ENCODE assay signal across 10 mouse cellular contexts in genomic region chr5:135000751-135001150, GRCm38 (mm10). TPM values are rescaled to one million over a fixed set of nuclear protein-coding genes. Genes with fewer than 3 reads are reported as not detected.
DNase-seq lines count a peak whose midpoint lies in the region; ATAC-seq lines count a peak whose summit lies in the region.
"Had no signal": no experiment of that assay in that cellular context is flagged by ENCODE, and none has a peak within 500 bp of the region (broad histone marks: within the 10 kb centered on the region; RNA-seq: fewer than 3 reads in every experiment).

No protein-coding gene starts in this region.

- peak overlapping the region; percentile 58 for H3K27ac ChIP-seq in intestine, embryonic 15.5 days
- peak overlapping the region; percentile 62 for H3K27ac ChIP-seq in stomach, embryonic 16.5 days (ENCODE audit: low read length)
- H3K27ac ChIP-seq: gastrocnemius, adult 2 months; liver, embryonic 15.5 days had no signal

- ATAC-seq in megakaryocyte, adult 5-6 weeks (ENCODE audit: poor library complexity, severe bottlenecking), result no peak
- ATAC-seq in erythroid progenitor cell, adult 5-6 weeks (replicated peaks; ENCODE audit: low FRiP score, poor library complexity, severe bottlenecking), result 0 out of 2 replicates have a peak, but pooled peaks have one; percentile 15
- ATAC-seq in intestine, embryonic 15.5 days, result peak; percentile 32
- no peak for ATAC-seq in stomach, embryonic 16.5 days (ENCODE audit: insufficient read depth, low FRiP score)
- ATAC-seq: Patski had no signal

- H3K36me3 ChIP-seq in megakaryocyte, embryonic 14.5 days (replicated peaks; ENCODE audit: low read length), result no peaks in the 10 kb centered on the region
- no peaks in the 10 kb centered on the region for H3K36me3 ChIP-seq in intestine, embryonic 15.5 days
- H3K36me3 ChIP-seq in stomach, embryonic 16.5 days (ENCODE audit: control insufficient read depth, insufficient read depth, low read length), result no peaks in the 10 kb centered on the region
- H3K36me3 ChIP-seq: liver, embryonic 15.5 days had no signal

- H3K27me3 ChIP-seq in megakaryocyte, embryonic 14.5 days (replicated peaks), result peaks cover 39% of the 10 kb centered on the region
- H3K27me3 ChIP-seq in intestine, embryonic 15.5 days (replicated peaks), result no peaks in the 10 kb centered on the region
- H3K27me3 ChIP-seq in stomach, embryonic 16.5 days (ENCODE audit: control insufficient read depth, insufficient read depth, low read length), result no peaks in the 10 kb centered on the region
- H3K27me3 ChIP-seq: Patski had no signal

- 55% methylated on average over 16 of the region's 16 CpGs for WGBS in intestine, embryonic 15.5 days
- WGBS in stomach, embryonic 16.5 days, result 57% methylated on average over 16 of the region's 16 CpGs

- DNase-seq in frontal cortex, postnatal 10 days (ENCODE audit: low spot score in 2 of 2), result no peak
- no peak for DNase-seq in heart, adult 9 months (ENCODE audit: low spot score in 2 of 2)
- DNase-seq: gastrocnemius, adult 2 months had no signal

- peaks cover 10% of the 10 kb centered on the region; the same call in 1 of the 2 replicates for H3K4me1 ChIP-seq in megakaryocyte, embryonic 14.5 days
- H3K4me1 ChIP-seq in intestine, embryonic 15.5 days (replicated peaks), result peaks cover 15% of the 10 kb centered on the region
- peaks cover 6% of the 10 kb centered on the region; the same call in 1 of the 2 replicates for H3K4me1 ChIP-seq in stomach, embryonic 16.5 days (ENCODE audit: control insufficient read depth, insufficient read depth, low read length)

- peak overlapping the region; percentile 38 for H3K4me2 ChIP-seq in intestine, embryonic 15.5 days (replicated peaks)
- peak overlapping the region; percentile 31 for H3K4me2 ChIP-seq in stomach, embryonic 16.5 days (ENCODE audit: low read depth, low read length)
- H3K4me2 ChIP-seq: liver, embryonic 15.5 days had no signal

- no peak overlapping the region for H3K9ac ChIP-seq in intestine, embryonic 15.5 days
- peak overlapping the region; percentile 1; the same call in 1 of the 2 replicates for H3K9ac ChIP-seq in stomach, embryonic 16.5 days (ENCODE audit: low read length)
- H3K9ac ChIP-seq: liver, embryonic 15.5 days had no signal

- H3K4me3 ChIP-seq in megakaryocyte, embryonic 14.5 days (replicated peaks), result peak overlapping the region; percentile 43
- H3K4me3 ChIP-seq in intestine, embryonic 15.5 days (replicated peaks), result no peak overlapping the region
- H3K4me3 ChIP-seq in stomach, embryonic 16.5 days (replicated peaks; ENCODE audit: low read length), result no peak overlapping the region
- H3K4me3 ChIP-seq: gastrocnemius, adult 2 months; liver, embryonic 15.5 days had no signal

- H3K9me3 ChIP-seq in megakaryocyte, embryonic 14.5 days, result no peaks in the 10 kb centered on the region
- no peaks in the 10 kb centered on the region for H3K9me3 ChIP-seq in intestine, embryonic 15.5 days
- no peaks in the 10 kb centered on the region for H3K9me3 ChIP-seq in stomach, embryonic 16.5 days (replicated peaks; ENCODE audit: control insufficient read depth, low read length)
- H3K9me3 ChIP-seq: liver, embryonic 15.5 days had no signal

RNA-seq across cellular contexts. Expression of gene Abhd11, which starts 8.2 kb away (rescaled TPM):
- 23.7 and 34.3 TPM in 2 replicates for polyA plus RNA-seq in megakaryocyte, embryonic 14.5 days (2012; ENCODE audit: insufficient read depth, low replicate concordance)
- 52.5 and 55.0 TPM in 2 replicates for total RNA-seq in megakaryocyte, adult 5-6 weeks (2015)
- 22.9 and 32.7 TPM in 2 replicates for total RNA-seq in megakaryocyte, adult 5-6 weeks (2017)
- total RNA-seq in erythroid progenitor cell, adult 5-6 weeks (2015; ENCODE audit: low replicate concordance), result 15.9 and 29.8 TPM in 2 replicates
- total RNA-seq in erythroid progenitor cell, adult 5-6 weeks (2017; ENCODE audit: low replicate concordance), result 3.9 and 4.3 TPM in 2 replicates
- polyA plus RNA-seq in intestine, embryonic 15.5 days (2015; fragmentation: Nextera tagmentation; extraction: Ambion mirVana), result 96.0 and 101 TPM in 2 replicates
- polyA plus RNA-seq in stomach, embryonic 16.5 days (2015; fragmentation: Nextera tagmentation; extraction: Ambion mirVana), result 70.7 and 73.9 TPM in 2 replicates

RNA-seq across cellular contexts. Expression of gene Cldn3, which starts 14.7 kb away (rescaled TPM):
- 0.64 and 3.8 TPM in 2 replicates for polyA plus RNA-seq in megakaryocyte, embryonic 14.5 days (2012; ENCODE audit: insufficient read depth, low replicate concordance)
- not detected in 2 replicates for total RNA-seq in megakaryocyte, adult 5-6 weeks (2015)
- total RNA-seq in megakaryocyte, adult 5-6 weeks (2017), result not detected in 2 replicates
- total RNA-seq in erythroid progenitor cell, adult 5-6 weeks (2015; ENCODE audit: low replicate concordance), result not detected in 2 replicates
- total RNA-seq in erythroid progenitor cell, adult 5-6 weeks (2017; ENCODE audit: low replicate concordance), result not detected in 2 replicates
- polyA plus RNA-seq in intestine, embryonic 15.5 days (2015; fragmentation: Nextera tagmentation; extraction: Ambion mirVana), result 173 and 195 TPM in 2 replicates
- polyA plus RNA-seq in stomach, embryonic 16.5 days (2015; fragmentation: Nextera tagmentation; extraction: Ambion mirVana), result 83.9 and 89.2 TPM in 2 replicates
- total RNA-seq: gastrocnemius, adult 2 months had no signal
- polyA plus RNA-seq: Patski had no signal

RNA-seq across cellular contexts. Expression of gene Stx1a, which starts 22.5 kb away (rescaled TPM):
- 1.1 and 1.6 TPM in 2 replicates for polyA plus RNA-seq in megakaryocyte, embryonic 14.5 days (2012; ENCODE audit: insufficient read depth, low replicate concordance)
- 0.09 TPM in 1 of 2 replicates, not detected in the other for total RNA-seq in megakaryocyte, adult 5-6 weeks (2015)
- total RNA-seq in megakaryocyte, adult 5-6 weeks (2017), result not detected in 2 replicates
- not detected in 2 replicates for total RNA-seq in erythroid progenitor cell, adult 5-6 weeks (2015; ENCODE audit: low replicate concordance)
- total RNA-seq in erythroid progenitor cell, adult 5-6 weeks (2017; ENCODE audit: low replicate concordance), result not detected in 2 replicates
- 13.0 and 15.7 TPM in 2 replicates for polyA plus RNA-seq in intestine, embryonic 15.5 days (2015; fragmentation: Nextera tagmentation; extraction: Ambion mirVana)
- polyA plus RNA-seq in stomach, embryonic 16.5 days (2015; fragmentation: Nextera tagmentation; extraction: Ambion mirVana), result 12.5 and 14.0 TPM in 2 replicates

RNA-seq across cellular contexts. Expression of gene Cldn4, which starts 54.0 kb away (rescaled TPM):
- not detected in 2 replicates for polyA plus RNA-seq in megakaryocyte, embryonic 14.5 days (2012; ENCODE audit: insufficient read depth, low replicate concordance)
- total RNA-seq in megakaryocyte, adult 5-6 weeks (2015), result not detected in 2 replicates
- not detected in 2 replicates for total RNA-seq in megakaryocyte, adult 5-6 weeks (2017)
- total RNA-seq in erythroid progenitor cell, adult 5-6 weeks (2015; ENCODE audit: low replicate concordance), result 0.84 TPM in 1 of 2 replicates, not detected in the other
- not detected in 2 replicates for total RNA-seq in erythroid progenitor cell, adult 5-6 weeks (2017; ENCODE audit: low replicate concordance)
- 45.6 and 49.2 TPM in 2 replicates for polyA plus RNA-seq in intestine, embryonic 15.5 days (2015; fragmentation: Nextera tagmentation; extraction: Ambion mirVana)
- polyA plus RNA-seq in stomach, embryonic 16.5 days (2015; fragmentation: Nextera tagmentation; extraction: Ambion mirVana), result 73.1 and 90.8 TPM in 2 replicates
- total RNA-seq: gastrocnemius, adult 2 months had no signal

Comparison
In these comparisons a context has a peak if more than half of its experiments do, and no peak if none do; other contexts are left out.
1. ATAC-seq: peak in erythroid progenitor cell, adult 5-6 weeks (single experiment) and intestine, embryonic 15.5 days (single experiment); none in megakaryocyte, adult 5-6 weeks (single experiment) and stomach, embryonic 16.5 days (single experiment).
2. RNA of gene Cldn3, which starts 14.7 kb away (polyA plus RNA-seq): 173 to 195 TPM in intestine, embryonic 15.5 days and 83.9 to 89.2 TPM in stomach, embryonic 16.5 days; 0.64 to 3.8 TPM in megakaryocyte, embryonic 14.5 days; every median in the first group is over 10 times any median in the second.